Mouse (Mus musculus) liver, embryonic 11.5 days (tissue): ENCODE data around the gene Slc25a11. TPM values are rescaled to one million over a fixed set of nuclear protein-coding genes. Genes with fewer than 3 reads are reported as not detected.

ENCODE experiments used
- ATAC-seq: fragments of 200-750 bp; cut with Nextera tagmentation; replicated peaks from 2 replicates; pipeline ENCODE4 v1.8.0; 2017; ENCODE audit warnings: moderate number of reproducible peaks, mild to moderate bottlenecking, moderate TSS enrichment, moderate library complexity; ENCODE audit not compliant: low FRiP score
- DNase-seq: peaks from one replicate; pipeline ENCODE4 v3.0.0-alpha.2; 2017; ENCODE audit warnings: low spot score
- H3K27ac ChIP-seq: fragments of 300-500 bp; sonication (generic); 2 replicates; pipeline ENCODE4 v1.5.1; 2014; ENCODE audit warnings: mild to moderate bottlenecking, low read depth, low read length, control low read depth
- H3K27me3 ChIP-seq: fragments of 300-500 bp; sonication (generic); replicated peaks from 2 replicates; pipeline ENCODE4 v1.6.1; 2014; ENCODE audit warnings: low read length, mixed read lengths; ENCODE audit not compliant: control insufficient read depth, insufficient read depth
- H3K36me3 ChIP-seq: fragments of 300-500 bp; sonication (generic); 2 replicates; pipeline ENCODE4 v1.6.1; 2014; ENCODE audit warnings: mild to moderate bottlenecking, low read length, moderate library complexity, mixed read lengths; ENCODE audit not compliant: control insufficient read depth, insufficient read depth
- H3K4me1 ChIP-seq: fragments of 300-500 bp; sonication (generic); replicated peaks from 2 replicates; pipeline ENCODE4 v1.6.1; 2014; ENCODE audit warnings: low read length, mixed read lengths; ENCODE audit not compliant: control insufficient read depth, insufficient read depth
- H3K4me2 ChIP-seq: fragments of 300-500 bp; sonication (generic); 2 replicates; pipeline ENCODE4 v1.6.1; 2014; ENCODE audit warnings: mild to moderate bottlenecking, control low read depth, moderate library complexity
- H3K4me3 ChIP-seq: fragments of 300-500 bp; sonication (generic); 2 replicates; pipeline ENCODE4 v1.5.1; 2014; ENCODE audit warnings: low read depth, low read length, control low read depth
- H3K9ac ChIP-seq: fragments of 300-500 bp; sonication (generic); 2 replicates; pipeline ENCODE4 v1.6.1; 2014; ENCODE audit warnings: low read depth, low read length, control low read depth
- H3K9me3 ChIP-seq: fragments of 300-500 bp; sonication (generic); 2 replicates; pipeline ENCODE4 v1.6.1; 2016; ENCODE audit warnings: low read length, inconsistent platforms, mixed read lengths; ENCODE audit not compliant: control insufficient read depth
- WGBS: fragments of 180-500 bp; shearing (Covaris S2); extraction: QIAGEN DNeasy Blood & Tissue Kit; methylation state at CpG from one replicate; pipeline ENCODE4 v1.1.7; 2014; 5-methylcytosine and 5-hydroxymethylcytosine counted together
- polyA plus RNA-seq: library from polyadenylated mRNA; unstranded; fragments of >200 nt; fragmentation: Nextera tagmentation; extraction: Ambion mirVana; gene quantifications from 2 replicates; pipeline ENCODE4 v1.2.1, GENCODE M21; 2014

The Slc25a11 gene
- polyA plus RNA-seq, 1 experiment from 2014 or later, result 115 TPM

DNA sequence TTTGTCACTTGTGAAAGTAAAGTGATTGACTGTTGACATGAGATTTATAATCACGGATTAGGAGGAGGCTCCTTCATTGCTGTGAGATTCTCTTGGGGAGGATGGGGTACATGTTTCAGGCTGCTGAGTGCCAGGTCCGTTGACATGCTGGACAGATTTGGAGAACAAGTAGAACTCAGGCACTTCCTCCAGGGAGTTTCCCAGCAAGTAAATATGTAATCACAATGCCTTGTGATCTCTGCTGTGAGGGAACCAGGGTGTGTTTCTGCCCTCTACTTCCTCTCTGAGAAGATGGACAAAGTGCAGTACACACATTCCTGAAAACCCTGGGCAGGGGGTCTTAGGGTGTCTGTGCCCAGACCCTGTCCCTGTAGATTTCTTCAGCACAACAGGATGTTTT, 51.6 kb downstream of the Slc25a11 start:
- no peak for ATAC-seq
- H3K4me2 ChIP-seq, result no peak overlapping the region
- no peak for DNase-seq
- no peaks in the 10 kb centered on the region for H3K9me3 ChIP-seq
- peaks cover 9% of the 10 kb centered on the region; the same call in 1 of the 2 replicates for H3K36me3 ChIP-seq
- H3K9ac ChIP-seq, result no peak overlapping the region
- no peaks in the 10 kb centered on the region for H3K27me3 ChIP-seq
- WGBS, result 66% methylated on average over 2 of the region's 2 CpGs
- H3K4me1 ChIP-seq, result peaks cover 26% of the 10 kb centered on the region
- H3K4me3 ChIP-seq, result no peak overlapping the region
- H3K27ac ChIP-seq, result no peak overlapping the region

DNA sequence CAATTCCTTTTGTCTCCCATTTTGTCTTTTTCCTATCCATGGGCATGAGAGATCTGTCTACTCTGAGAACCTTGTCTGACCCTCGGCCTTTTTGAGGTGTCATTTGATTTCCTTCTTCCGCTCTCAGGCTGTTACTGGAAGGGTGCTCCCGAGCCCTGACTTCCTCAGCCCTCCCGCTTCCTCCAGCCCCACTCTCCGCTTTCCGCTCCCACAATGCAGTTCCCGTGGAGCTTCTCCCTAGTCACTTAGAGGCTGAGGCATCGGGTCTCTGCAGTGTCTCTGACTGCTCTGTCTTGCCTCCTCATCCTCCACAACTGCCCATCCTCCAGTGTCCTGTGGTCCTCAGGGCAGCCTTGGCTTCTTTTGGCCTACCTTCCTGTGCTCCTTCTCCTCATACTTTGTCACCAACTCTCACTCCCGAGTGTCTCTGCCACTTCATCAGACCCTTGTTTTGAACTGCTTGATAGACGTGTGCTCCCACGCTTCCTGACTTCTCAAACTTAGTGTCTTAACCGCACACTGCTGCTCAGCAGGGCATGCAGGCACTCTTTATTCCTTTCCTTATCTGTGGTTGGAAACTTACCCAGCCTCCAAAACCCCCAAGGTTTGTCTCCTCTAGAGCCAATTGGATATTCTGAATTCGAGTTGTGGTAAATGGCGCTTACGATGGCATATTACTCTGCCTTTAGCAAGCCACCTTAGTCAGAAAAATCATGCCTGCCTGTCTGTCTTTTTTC, 52.9 kb downstream of the Slc25a11 start:
- H3K4me1 ChIP-seq, result peaks cover 26% of the 10 kb centered on the region
- ATAC-seq, result no peak
- DNase-seq, result no peak
- H3K9ac ChIP-seq, result no peak overlapping the region
- H3K9me3 ChIP-seq, result no peaks in the 10 kb centered on the region
- H3K27me3 ChIP-seq, result no peaks in the 10 kb centered on the region
- no peak overlapping the region for H3K4me2 ChIP-seq
- 64% methylated on average over 15 of the region's 15 CpGs for WGBS
- H3K4me3 ChIP-seq, result no peak overlapping the region
- H3K27ac ChIP-seq, result no peak overlapping the region
- H3K36me3 ChIP-seq, result peaks cover 7% of the 10 kb centered on the region; the same call in 1 of the 2 replicates

Other genes starting within 250 kb of the Slc25a11 start
- 48.5 and 51.2 TPM in 2 replicates for gene Pelp1, start 237.4 kb downstream of the Slc25a11 start, polyA plus RNA-seq
- gene Arrb2, start 214.8 kb downstream of the Slc25a11 start, polyA plus RNA-seq, result 31.5 and 35.9 TPM in 2 replicates
- gene Med11, start 195.6 kb downstream of the Slc25a11 start, polyA plus RNA-seq, result 33.8 and 36.2 TPM in 2 replicates
- 0.19 and 0.58 TPM in 2 replicates for gene Zmynd15, start 188.0 kb downstream of the Slc25a11 start, polyA plus RNA-seq
- gene Cxcl16, start 187.5 kb downstream of the Slc25a11 start, polyA plus RNA-seq, result 0.91 and 1.6 TPM in 2 replicates
- 5.5 TPM in 2 replicates for gene Tm4sf5, start 142.2 kb downstream of the Slc25a11 start, polyA plus RNA-seq
- gene Vmo1, start 132.9 kb downstream of the Slc25a11 start, polyA plus RNA-seq, result 0.39 and 0.80 TPM in 2 replicates
- 20.2 and 20.5 TPM in 2 replicates for gene Gltpd2, start 128.3 kb downstream of the Slc25a11 start, polyA plus RNA-seq
- gene Psmb6, start 122.1 kb downstream of the Slc25a11 start, polyA plus RNA-seq, result 619 and 649 TPM in 2 replicates
- gene Gm40193, start 114.5 kb downstream of the Slc25a11 start, polyA plus RNA-seq, result not detected in 2 replicates
- 2.7 and 3.4 TPM in 2 replicates for gene Pld2, start 107.4 kb downstream of the Slc25a11 start, polyA plus RNA-seq
- 15.6 and 16.0 TPM in 2 replicates for gene Mink1, start 84.6 kb downstream of the Slc25a11 start, polyA plus RNA-seq
- not detected in 2 replicates for gene 4930544D05Rik, start 31.6 kb downstream of the Slc25a11 start, polyA plus RNA-seq
- gene Chrne, start 28.3 kb downstream of the Slc25a11 start, polyA plus RNA-seq, result not detected in 2 replicates
- gene Gp1ba, start 8.4 kb downstream of the Slc25a11 start, polyA plus RNA-seq, result 15.3 and 16.4 TPM in 2 replicates
- gene Rnf167, start 244 bp downstream of the Slc25a11 start, polyA plus RNA-seq, result 113 and 114 TPM in 2 replicates
- 2,285 and 2,367 TPM in 2 replicates for gene Pfn1, start 7.2 kb upstream of the Slc25a11 start, polyA plus RNA-seq
- gene Eno3, start 9.7 kb upstream of the Slc25a11 start, polyA plus RNA-seq, result 19.8 and 20.1 TPM in 2 replicates
- gene Spag7, start 21.9 kb upstream of the Slc25a11 start, polyA plus RNA-seq, result 132 and 146 TPM in 2 replicates
- 10.4 and 13.1 TPM in 2 replicates for gene Camta2, start 40.6 kb upstream of the Slc25a11 start, polyA plus RNA-seq
- 0.96 and 1.1 TPM in 2 replicates for gene Inca1, start 52.7 kb upstream of the Slc25a11 start, polyA plus RNA-seq
- gene Kif1c, start 53.1 kb upstream of the Slc25a11 start, polyA plus RNA-seq, result 3.1 and 3.8 TPM in 2 replicates
- 3.3 and 4.0 TPM in 2 replicates for gene Zfp3, start 116.7 kb upstream of the Slc25a11 start, polyA plus RNA-seq
- 0.30 and 0.82 TPM in 2 replicates for gene Scimp, start 165.1 kb upstream of the Slc25a11 start, polyA plus RNA-seq
- gene Rabep1, start 197.3 kb upstream of the Slc25a11 start, polyA plus RNA-seq, result 25.7 and 28.9 TPM in 2 replicates